Mouse (Mus musculus) embryo, embryonic 9.5 days (tissue): ENCODE measurements around the gene Gpr150.
A peak's percentile ranks its signal among the peaks of the same experiment; 100 is the strongest.

Source experiments
- DNase-seq: peaks from one replicate; pipeline ENCODE4 v3.0.0-alpha.2; 2017; ENCODE audit errors: extremely low spot score

Gene Gpr150

DNA sequence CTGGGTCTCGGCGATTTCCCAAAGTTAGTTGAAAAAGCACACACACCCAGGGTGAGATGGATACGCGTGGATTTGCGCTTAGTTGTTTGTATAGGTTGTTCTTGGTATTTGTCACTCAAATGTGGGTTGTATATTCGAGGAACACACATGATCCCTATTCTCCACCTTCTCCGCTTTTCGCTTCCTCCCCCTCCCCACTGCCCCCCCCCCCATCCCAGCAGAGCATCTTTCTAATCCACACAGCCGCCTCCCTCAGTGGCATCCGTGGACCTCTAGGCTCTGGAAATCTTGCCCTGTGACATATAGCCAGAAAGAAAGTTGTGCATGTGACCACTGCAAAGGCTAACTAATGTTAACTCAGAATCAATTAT, at the start of gene Gpr150:
TSS of gene Gpr150 (minus strand) at position 101 of the 371 bp plus-strand sequence.
- no peak for DNase-seq

GRCm38 (mm10) chr13:76101989-76102388, 45.2 kb upstream of the Gpr150 start:
- no peak for DNase-seq

- DNase-seq = peak; percentile 92
Observed at GRCm38 (mm10) chr13:76098493-76099303, 41.9 kb upstream of the Gpr150 start, which contains the start of the genes Arsk and Ttc37. Arsk (minus strand) TSS chr13:76098660. Ttc37 (plus strand) TSS chr13:76098734.

GRCm38 (mm10) chr13:76098116-76098492, 41.3 kb upstream of the Gpr150 start:
- no peak for DNase-seq

DNA sequence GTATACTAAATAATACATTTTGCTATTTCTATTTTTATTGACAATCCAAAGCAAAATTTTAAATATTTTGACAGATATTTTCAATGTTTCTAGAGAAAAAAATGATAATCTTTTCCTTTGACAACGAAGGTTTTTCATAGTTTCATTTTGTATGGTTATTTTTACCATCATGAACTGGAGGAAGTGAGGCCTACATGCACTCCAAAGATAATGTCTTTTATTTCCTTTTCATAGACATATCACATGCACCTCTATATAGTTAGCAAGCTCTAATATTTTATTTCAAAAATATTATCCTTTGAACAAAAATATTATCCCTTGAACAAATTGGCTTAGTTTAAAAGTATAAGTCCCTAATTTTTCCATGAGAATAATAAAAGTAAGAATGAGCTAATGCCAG, 17.5 kb upstream of the Gpr150 start:
- no peak for DNase-seq

GRCm38 (mm10) chr13:76064363-76064945, 7.7 kb upstream of the Gpr150 start:
- DNase-seq = no peak

GRCm38 (mm10) chr13:76063548-76063947, 6.8 kb upstream of the Gpr150 start:
- no peak for DNase-seq

GRCm38 (mm10) chr13:76062569-76062968, 5.8 kb upstream of the Gpr150 start:
- no peak for DNase-seq

- DNase-seq = no peak
Observed at GRCm38 (mm10) chr13:76062126-76062525, 5.3 kb upstream of the Gpr150 start.

- DNase-seq = no peak
Observed at GRCm38 (mm10) chr13:76059591-76059990, 2.8 kb upstream of the Gpr150 start.

DNA sequence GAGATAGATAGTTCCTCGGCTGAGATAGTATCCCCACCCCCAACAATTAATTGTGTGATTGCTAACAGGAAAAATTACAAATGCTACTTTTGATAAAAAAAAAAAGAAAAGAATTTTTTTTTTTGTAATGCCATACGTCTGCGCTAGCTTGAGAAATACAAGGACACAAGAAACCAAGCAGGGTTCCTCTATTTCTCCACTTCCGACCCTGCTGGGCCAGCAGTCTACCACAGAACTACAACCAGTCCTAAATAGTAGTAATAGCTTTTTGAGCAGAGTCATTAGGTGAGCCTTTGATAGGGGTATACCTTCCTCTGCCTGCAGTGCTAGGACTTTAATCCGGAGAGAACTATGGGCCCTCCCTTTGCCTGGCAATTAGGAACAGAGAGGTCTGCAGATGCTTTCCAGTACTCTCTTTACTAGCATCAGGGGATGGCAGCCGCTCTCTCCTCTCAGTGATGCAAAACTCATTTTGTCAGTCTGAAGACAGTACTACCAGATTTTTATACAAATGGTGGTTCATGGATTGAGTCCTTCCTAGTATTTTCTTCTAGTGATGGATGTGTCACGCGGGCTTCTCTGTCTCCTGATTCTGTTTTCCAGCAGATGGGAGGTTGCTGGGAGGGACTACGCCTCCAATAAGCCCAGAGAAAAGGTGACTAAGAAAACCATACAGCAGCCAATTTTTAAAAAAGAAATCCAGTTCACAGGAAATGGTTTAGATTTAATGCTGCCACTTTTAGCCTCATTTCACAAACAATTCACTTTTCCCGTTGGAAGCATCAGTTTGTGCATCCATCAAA, 672 bp upstream of the Gpr150 start:
- no peak for DNase-seq

DNA sequence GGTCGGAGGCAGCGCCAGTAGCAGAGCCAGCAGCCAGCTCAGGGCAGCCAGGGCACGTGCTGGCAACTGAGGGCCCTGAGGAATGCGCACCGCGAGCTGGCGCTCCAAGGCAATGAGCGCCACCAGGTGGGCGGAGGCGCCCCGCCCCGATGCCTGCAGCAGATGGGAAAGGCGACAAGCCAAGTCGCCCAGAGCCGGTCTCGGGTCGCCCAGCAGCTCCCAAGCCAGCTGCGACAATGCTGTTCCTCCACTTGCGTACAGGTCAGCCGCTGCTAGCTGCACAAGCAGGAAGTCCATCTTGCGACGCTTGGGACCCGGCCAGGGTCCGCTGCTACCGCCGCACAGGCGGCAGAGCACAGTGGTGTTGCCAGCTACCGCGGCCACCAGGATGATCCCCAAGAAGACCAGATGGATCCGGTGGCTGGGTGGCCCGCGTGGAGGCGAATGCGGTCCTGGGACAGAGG, 503 bp downstream of the Gpr150 start:
- DNase-seq = peak; percentile 80

DNA sequence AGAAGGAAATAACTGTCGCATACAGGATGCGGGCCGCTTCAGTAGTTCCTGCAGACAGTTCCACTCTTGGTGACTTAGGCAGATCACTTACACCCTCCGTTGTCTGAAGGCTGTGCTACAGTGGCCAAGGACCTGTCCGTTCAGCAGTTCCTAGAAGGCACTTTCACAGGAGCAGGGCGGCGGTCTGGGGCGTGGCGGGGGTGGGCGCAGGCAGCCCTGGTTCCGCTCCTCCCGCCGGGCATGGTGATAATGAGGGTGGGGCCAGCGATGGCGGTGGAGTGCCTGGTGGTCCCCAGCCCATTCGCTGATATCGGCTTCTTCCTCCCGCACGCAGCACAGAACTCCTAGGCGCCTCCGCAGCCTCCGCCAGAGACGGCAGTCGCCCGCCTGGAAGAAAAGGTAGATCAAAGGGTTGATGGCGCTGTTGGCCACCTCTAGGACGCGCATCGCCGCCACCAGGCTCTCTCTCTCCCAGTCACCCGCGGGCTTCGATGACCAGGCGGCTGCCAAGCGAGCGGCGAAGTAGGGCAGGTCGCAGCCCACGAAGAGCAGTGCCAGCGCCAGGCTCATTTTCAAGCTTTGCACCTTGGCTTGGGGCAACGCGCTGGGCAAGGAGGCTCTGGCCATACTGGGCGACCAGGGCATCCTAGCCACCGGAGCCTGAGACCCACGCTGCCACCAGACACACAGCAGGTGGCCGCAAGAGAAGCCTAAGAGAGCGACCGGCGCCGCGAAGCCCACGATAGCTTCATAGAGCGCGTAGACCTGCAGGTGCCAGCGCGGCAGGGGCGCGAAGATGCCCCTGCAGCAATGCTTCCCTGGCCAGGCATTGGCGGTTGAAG, 1.2 kb downstream of the Gpr150 start:
- DNase-seq = peak; percentile 69

DNA sequence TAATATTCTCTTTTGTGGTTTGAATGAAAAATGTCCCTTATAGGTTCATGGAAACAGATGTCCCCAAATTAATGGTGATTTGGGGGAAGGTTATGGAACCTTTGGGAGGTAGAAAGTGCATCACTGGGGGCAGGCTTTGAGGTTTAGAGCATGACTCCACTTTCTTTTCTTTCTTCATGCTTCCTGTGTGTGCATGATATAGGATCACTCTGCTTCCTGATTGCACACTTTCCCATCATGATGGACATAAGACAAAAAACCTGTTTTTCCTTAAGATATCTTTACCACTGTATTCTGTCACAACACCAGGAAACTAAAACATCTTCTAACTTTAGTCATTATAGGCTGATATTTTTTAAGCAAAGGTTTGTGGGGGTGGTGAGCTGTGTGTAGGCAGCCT, 11.8 kb downstream of the Gpr150 start:
- no peak for DNase-seq

DNA sequence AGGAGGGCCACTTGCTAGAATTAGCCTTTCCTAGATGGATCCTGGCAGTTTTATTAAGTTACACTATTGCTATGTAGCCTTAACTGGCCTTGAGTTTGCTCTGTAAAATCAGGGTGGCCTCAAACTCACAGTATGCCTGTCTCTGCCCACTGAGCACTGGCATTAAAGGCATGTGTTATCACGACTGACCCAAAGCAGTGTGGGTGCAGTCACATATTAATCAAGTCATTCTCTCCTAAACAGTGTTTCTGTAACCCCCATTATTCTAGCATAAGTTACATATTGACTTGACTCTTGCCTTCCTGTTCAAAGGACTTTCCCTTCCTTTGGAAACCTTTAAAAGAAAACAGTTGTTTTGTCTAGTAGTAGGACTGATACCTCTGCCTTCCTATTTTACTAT, 14.3 kb downstream of the Gpr150 start:
- no peak for DNase-seq

- no peak for DNase-seq
Observed at GRCm38 (mm10) chr13:76024588-76024987, 32.2 kb downstream of the Gpr150 start.

DNA sequence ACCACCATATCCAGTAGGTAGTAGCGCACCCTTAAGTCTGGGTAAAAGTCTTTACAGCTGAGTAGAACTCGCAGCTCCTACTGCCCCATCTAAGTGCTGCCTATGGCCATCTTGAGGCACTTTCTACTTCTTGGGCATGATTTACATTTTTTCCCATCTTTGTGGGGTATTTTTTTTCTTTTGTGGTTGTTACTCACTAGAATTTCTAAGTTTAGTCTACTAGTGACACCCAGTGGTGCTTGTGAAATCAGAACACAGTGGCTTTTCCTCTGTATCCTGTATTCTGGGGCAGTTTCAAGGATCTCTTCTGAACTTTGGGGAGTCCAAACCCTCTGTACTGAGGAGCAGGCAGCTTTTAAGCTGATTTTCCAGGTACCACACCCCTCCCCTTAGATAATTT, 35.0 kb downstream of the Gpr150 start:
- no peak for DNase-seq

GRCm38 (mm10) chr13:76018844-76019400, 37.9 kb downstream of the Gpr150 start:
- DNase-seq = no peak

DNA sequence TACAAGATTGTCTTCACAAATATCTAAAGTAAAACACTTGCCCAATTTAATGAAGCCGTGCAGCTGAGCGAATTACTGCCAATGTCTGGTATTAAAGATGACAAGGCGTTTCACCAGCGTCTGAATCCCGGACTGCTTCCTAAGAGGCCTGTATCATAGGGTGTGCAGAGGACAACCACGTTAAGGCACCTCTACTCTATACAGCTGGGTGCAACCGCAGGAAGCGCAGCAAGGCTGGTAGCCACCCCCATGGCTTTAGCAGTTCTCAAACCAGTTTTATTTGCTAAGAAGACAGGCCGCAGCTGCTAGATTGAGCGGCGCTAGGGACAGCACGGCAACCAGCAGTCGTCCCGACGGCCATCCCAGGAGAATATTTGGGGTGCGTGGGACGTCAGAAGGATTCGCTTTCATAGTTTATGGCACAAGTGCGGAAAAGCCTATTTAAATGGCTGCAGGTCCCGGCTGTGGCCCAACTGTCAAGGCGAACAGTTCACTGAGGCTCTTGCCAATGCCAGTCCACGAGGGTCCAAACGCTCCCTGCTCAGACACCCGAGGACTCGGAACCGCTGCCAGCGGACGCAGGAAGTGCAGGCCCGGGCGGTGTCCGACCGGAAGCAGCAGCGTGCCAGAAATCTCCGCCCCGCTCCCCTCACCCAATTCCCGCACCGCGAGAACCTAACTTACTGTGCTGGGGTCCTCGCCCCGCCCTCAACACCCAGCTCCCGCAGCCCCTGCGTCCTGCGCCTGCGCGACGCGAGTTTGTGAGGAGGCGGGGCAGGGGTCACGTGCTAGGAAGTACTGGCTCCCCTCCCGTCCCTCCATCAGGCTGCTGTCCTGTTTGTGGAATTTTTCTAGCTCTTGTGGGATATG, 38.6 kb downstream of the Gpr150 start, which contains the start of gene Rfesd:
TSS of gene Rfesd (minus strand) at position 746 of the 870 bp plus-strand sequence.
- DNase-seq = peak; percentile 97

DNA sequence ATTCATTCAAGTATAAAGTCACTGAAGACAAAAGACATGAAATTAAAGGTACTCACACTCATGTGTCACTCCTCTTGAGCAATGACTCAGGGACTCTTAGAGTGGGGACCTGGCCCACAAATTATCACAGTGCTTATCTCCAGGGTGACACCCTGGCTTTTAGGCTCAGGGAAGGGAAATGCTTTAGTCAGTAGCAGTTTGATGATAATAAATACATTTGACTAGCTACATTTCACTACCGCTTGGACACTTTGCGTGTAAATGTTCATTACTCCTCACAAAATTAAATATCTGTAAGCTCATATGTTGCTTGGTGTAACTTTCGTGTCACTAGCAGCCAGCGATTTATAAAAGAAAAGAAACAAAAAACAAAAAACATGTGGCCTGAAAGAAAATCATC, 39.3 kb downstream of the Gpr150 start:
- DNase-seq = peak; percentile 5
